Mouse (Mus musculus) mesoderm, embryonic 11.5 days (tissue): Measurements from ENCODE around the gene Sept9.
A peak's percentile ranks its signal among the peaks of the same experiment; 100 is the strongest.

Experiments used
- DNase-seq: peaks from one replicate; pipeline ENCODE4 v3.0.0-alpha.2; 2012; ENCODE audit warnings: low read depth, low spot score

The Sept9 gene

GRCm38 (mm10) chr11:117245846-117246245 is 46.4 kb downstream of the Sept9 start:
- DNase-seq = no peak

GRCm38 (mm10) chr11:117246286-117246685 is 46.8 kb downstream of the Sept9 start:
- no peak for DNase-seq

GRCm38 (mm10) chr11:117246981-117247431 is 47.5 kb downstream of the Sept9 start:
- DNase-seq = no peak

GRCm38 (mm10) chr11:117247541-117247940 is 48.1 kb downstream of the Sept9 start:
- no peak for DNase-seq

GRCm38 (mm10) chr11:117248734-117249248 is 49.3 kb downstream of the Sept9 start:
- DNase-seq = peak; percentile 56

- no peak for DNase-seq
Observed at GRCm38 (mm10) chr11:117249282-117249984, 50.0 kb downstream of the Sept9 start.

- no peak for DNase-seq
Observed at GRCm38 (mm10) chr11:117249985-117250928, 50.8 kb downstream of the Sept9 start.

GRCm38 (mm10) chr11:117251755-117252154 is 52.3 kb downstream of the Sept9 start:
- no peak for DNase-seq

GRCm38 (mm10) chr11:117252846-117253245 is 53.4 kb downstream of the Sept9 start:
- no peak for DNase-seq

- no peak for DNase-seq
Observed at GRCm38 (mm10) chr11:117254161-117255107, 55.0 kb downstream of the Sept9 start.

- no peak for DNase-seq
Observed at GRCm38 (mm10) chr11:117255108-117255489, 55.6 kb downstream of the Sept9 start.

GRCm38 (mm10) chr11:117256088-117256487 is 56.6 kb downstream of the Sept9 start:
- DNase-seq = no peak

- DNase-seq = no peak
Observed at GRCm38 (mm10) chr11:117256840-117257239, 57.4 kb downstream of the Sept9 start.

GRCm38 (mm10) chr11:117257266-117257665 is 57.8 kb downstream of the Sept9 start:
- DNase-seq = no peak

- no peak for DNase-seq
Observed at GRCm38 (mm10) chr11:117257842-117258241, 58.4 kb downstream of the Sept9 start.

- no peak for DNase-seq
Observed at GRCm38 (mm10) chr11:117259178-117259960, 59.9 kb downstream of the Sept9 start.

GRCm38 (mm10) chr11:117260631-117261030 is 61.2 kb downstream of the Sept9 start:
- no peak for DNase-seq

- DNase-seq = no peak
Observed at GRCm38 (mm10) chr11:117263096-117263808, 63.8 kb downstream of the Sept9 start.

- DNase-seq = no peak
Observed at GRCm38 (mm10) chr11:117264162-117265021, 64.9 kb downstream of the Sept9 start.
